Mouse (Mus musculus) midbrain, embryonic 10.5 days (tissue): ENCODE results near the gene Robo1. TPM values are rescaled to one million over a fixed set of nuclear protein-coding genes. Genes with fewer than 3 reads are reported as not detected.

ENCODE experiments used
- DNase-seq: peaks from one replicate; pipeline ENCODE4 v3.0.0-alpha.2; 2017; ENCODE audit warnings: low spot score
- H3K27ac ChIP-seq: fragments of 300-500 bp; sonication (generic); replicated peaks from 2 replicates; pipeline ENCODE4 v1.5.1; 2016; ENCODE audit warnings: mild to moderate bottlenecking
- H3K27me3 ChIP-seq: fragments of 300-500 bp; sonication (generic); 2 replicates; pipeline ENCODE4 v1.6.1; 2016; ENCODE audit warnings: low read depth, mild to moderate bottlenecking; ENCODE audit not compliant: poor library complexity, severe bottlenecking
- H3K36me3 ChIP-seq: fragments of 300-500 bp; sonication (generic); 2 replicates; pipeline ENCODE4 v1.6.1; 2016; ENCODE audit warnings: mild to moderate bottlenecking, moderate library complexity
- H3K4me1 ChIP-seq: fragments of 300-500 bp; sonication (generic); 2 replicates; pipeline ENCODE4 v1.6.1; 2016
- H3K4me3 ChIP-seq: fragments of 300-500 bp; sonication (generic); 2 replicates; pipeline ENCODE4 v1.5.1; 2016; ENCODE audit warnings: mild to moderate bottlenecking, moderate library complexity
- H3K9me3 ChIP-seq: fragments of 300-500 bp; sonication (generic); replicated peaks from 2 replicates; pipeline ENCODE4 v1.6.1; 2016; ENCODE audit warnings: mild to moderate bottlenecking
- WGBS: fragments of 180-500 bp; shearing (Covaris S2); methylation state at CpG from one replicate; pipeline ENCODE4 v1.1.7; 2016; 5-methylcytosine and 5-hydroxymethylcytosine counted together
- polyA plus RNA-seq: library from polyadenylated mRNA; unstranded; fragments of >200 nt; fragmentation: Nextera tagmentation; extraction: Ambion mirVana; gene quantifications from 2 replicates; pipeline ENCODE4 v1.2.1, GENCODE M21; 2016

Robo1 gene
- polyA plus RNA-seq, 1 experiment from 2014 or later = 28.1 TPM

- H3K4me1 ChIP-seq = peaks cover 4% of the 10 kb centered on the region; the same call in 1 of the 2 replicates
- peaks cover 27% of the 10 kb centered on the region for H3K36me3 ChIP-seq
- no peak overlapping the region for H3K4me3 ChIP-seq
- DNase-seq = no peak
- no peak overlapping the region for H3K27ac ChIP-seq
- 88% methylated on average over 20 of the region's 20 CpGs for WGBS
- no peaks in the 10 kb centered on the region for H3K9me3 ChIP-seq
- H3K27me3 ChIP-seq = no peaks in the 10 kb centered on the region
These were observed 727.3 kb downstream of the Robo1 start for GRCm38 (mm10) chr16:73035210-73035985.

GRCm38 (mm10) chr16:73038552-73038951, 730.4 kb downstream of the Robo1 start:
- Histone ChIP-seq H3K36me3 (peaks cover 58% of the 10 kb centered on the region), H3K9me3 (no peaks in the 10 kb centered on the region; the same call in 1 of the 2 replicates), H3K27ac (no peak overlapping the region), H3K4me1 (peaks cover 4% of the 10 kb centered on the region; the same call in 1 of the 2 replicates), H3K4me3 (no peak overlapping the region), H3K27me3 (no peaks in the 10 kb centered on the region)
- WGBS = 53% methylated on average over 7 of the region's 7 CpGs
- DNase-seq = no peak

DNA sequence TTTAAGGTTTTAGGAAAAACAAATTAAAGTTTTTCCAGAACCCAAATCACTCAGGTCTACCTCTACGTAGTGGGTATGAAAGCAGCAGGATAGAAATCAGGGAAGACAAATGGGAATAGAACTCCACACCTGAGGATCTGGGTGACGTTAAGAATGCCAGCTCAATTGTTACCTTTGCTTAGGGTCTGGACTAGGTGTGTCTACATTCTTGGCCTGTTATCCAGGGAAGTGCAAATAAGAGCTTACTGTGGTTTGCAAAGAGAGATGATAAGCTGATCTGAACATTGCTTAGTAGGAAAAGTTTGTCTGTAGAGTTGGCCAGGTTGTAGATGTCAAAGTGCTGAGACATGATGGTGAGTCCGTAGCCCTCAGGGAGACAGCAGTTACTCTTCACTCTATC, 754.4 kb downstream of the Robo1 start:
- no peak for DNase-seq
- 93% methylated on average over 3 of the region's 3 CpGs for WGBS
- Histone ChIP-seq H3K27ac (no peak overlapping the region), H3K4me3 (no peak overlapping the region), H3K9me3 (no peaks in the 10 kb centered on the region), H3K4me1 (no peaks in the 10 kb centered on the region), H3K36me3 (no peaks in the 10 kb centered on the region), H3K27me3 (no peaks in the 10 kb centered on the region)

DNA sequence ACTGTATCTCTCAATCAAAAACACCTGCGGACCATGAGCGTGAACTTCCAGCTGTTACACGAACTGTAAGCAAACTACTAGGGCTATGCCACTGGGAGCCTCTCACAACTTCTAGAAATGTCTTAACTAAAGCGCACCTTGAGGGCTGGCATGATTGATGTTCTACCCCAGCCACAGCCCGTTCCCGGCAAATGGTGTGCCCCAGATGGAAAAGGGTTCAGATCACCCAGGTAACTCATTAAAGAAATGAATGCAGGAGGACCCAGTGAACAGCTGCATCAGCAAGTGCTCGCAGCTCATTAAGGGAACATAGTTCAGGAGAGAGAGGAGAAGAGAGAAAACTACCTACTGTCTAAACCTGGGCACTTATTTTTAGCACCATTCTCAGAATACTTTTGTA, 759.7 kb downstream of the Robo1 start:
- no peak for DNase-seq
- Histone ChIP-seq H3K27me3 (no peaks in the 10 kb centered on the region), H3K9me3 (no peaks in the 10 kb centered on the region), H3K36me3 (no peaks in the 10 kb centered on the region), H3K4me1 (no peaks in the 10 kb centered on the region), H3K4me3 (no peak overlapping the region), H3K27ac (no peak overlapping the region)
- WGBS = 93% methylated on average over 7 of the region's 7 CpGs

GRCm38 (mm10) chr16:73072047-73072446, 763.9 kb downstream of the Robo1 start:
- Histone ChIP-seq H3K4me1 (no peaks in the 10 kb centered on the region), H3K27ac (no peak overlapping the region), H3K4me3 (no peak overlapping the region), H3K36me3 (no peaks in the 10 kb centered on the region), H3K27me3 (no peaks in the 10 kb centered on the region), H3K9me3 (no peaks in the 10 kb centered on the region)
- no peak for DNase-seq
- WGBS = 90% methylated on average over 3 of the region's 3 CpGs

- no peak overlapping the region for H3K27ac ChIP-seq
- H3K9me3 ChIP-seq = no peaks in the 10 kb centered on the region
- no peak overlapping the region for H3K4me3 ChIP-seq
- no peaks in the 10 kb centered on the region for H3K27me3 ChIP-seq
- DNase-seq = no peak
- no peaks in the 10 kb centered on the region for H3K36me3 ChIP-seq
- H3K4me1 ChIP-seq = peaks cover 6% of the 10 kb centered on the region; the same call in 1 of the 2 replicates
- 93% methylated on average over 6 of the region's 6 CpGs for WGBS
These were observed 764.8 kb downstream of the Robo1 start for GRCm38 (mm10) chr16:73072883-73073282.

DNA sequence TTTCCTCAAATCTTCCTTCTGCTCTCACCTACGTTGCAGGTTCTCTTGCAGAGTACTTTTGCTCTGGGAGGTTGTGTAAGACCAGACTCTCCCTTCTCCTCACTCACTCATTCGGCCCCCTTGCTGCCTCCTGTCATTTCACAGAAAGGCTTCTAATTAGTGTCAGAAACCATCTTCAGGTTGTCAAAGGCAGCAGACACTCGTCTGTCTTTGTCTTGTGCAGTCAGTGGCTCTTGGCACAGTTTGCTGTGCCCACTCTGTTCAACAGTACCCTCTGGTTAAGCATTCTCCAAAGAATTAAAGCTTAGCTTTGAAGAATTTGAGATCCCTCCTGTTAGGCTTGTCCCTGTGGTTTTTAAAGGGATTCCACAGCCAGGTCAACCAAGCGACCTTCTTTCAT, 774.3 kb downstream of the Robo1 start:
- Histone ChIP-seq H3K9me3 (no peaks in the 10 kb centered on the region), H3K4me1 (peaks cover 3% of the 10 kb centered on the region; the same call in 1 of the 2 replicates), H3K4me3 (no peak overlapping the region), H3K36me3 (no peaks in the 10 kb centered on the region), H3K27ac (no peak overlapping the region), H3K27me3 (no peaks in the 10 kb centered on the region)
- no peak for DNase-seq
- WGBS = 79% methylated on average over 4 of the region's 4 CpGs

- Histone ChIP-seq H3K27me3 (no peaks in the 10 kb centered on the region), H3K4me3 (no peak overlapping the region), H3K36me3 (no peaks in the 10 kb centered on the region), H3K4me1 (no peaks in the 10 kb centered on the region), H3K9me3 (no peaks in the 10 kb centered on the region), H3K27ac (no peak overlapping the region)
- 88% methylated on average over 2 of the region's 2 CpGs for WGBS
- DNase-seq = no peak
These were observed 775.0 kb downstream of the Robo1 start for GRCm38 (mm10) chr16:73083077-73083476.
